Mouse (Mus musculus): ENCODE measurements around the gene Grid1. TPM values are rescaled to one million over a fixed set of nuclear protein-coding genes. Genes with fewer than 3 reads are reported as not detected.

Gene Grid1
- polyA plus RNA-seq, 1 experiment from 2014 or later, result 2.4 TPM

DNA sequence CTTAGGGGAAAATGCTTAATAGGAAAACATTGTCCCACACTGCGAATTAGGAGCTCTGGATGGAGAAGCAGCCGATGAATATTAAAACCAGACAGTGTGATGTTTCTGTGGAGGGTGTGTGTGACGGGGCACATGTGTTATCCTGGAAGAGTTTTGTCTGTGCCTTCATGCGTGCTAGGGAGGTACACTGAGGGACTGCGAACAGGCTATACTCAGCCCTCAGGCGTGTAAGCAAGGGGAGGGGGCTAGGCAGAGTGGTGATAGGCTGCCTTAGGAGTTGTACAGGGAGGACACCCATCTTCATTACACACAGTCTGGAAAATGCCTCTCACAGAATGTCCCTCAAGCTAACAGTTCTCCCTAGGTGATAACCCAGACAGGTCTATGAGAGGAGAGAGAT is 379.0 kb downstream of the Grid1 start:
- no peaks in the 10 kb centered on the region for H3K9me3 ChIP-seq
- H3K27ac ChIP-seq, result no peak overlapping the region
- H3K4me1 ChIP-seq, result no peaks in the 10 kb centered on the region
- H3K4me2 ChIP-seq (replicated peaks), result no peak overlapping the region
- H3K4me3 ChIP-seq, result no peak overlapping the region
- H3K9ac ChIP-seq, result no peak overlapping the region
- 81% methylated on average over 6 of the region's 6 CpGs for WGBS
- no peaks in the 10 kb centered on the region for H3K36me3 ChIP-seq
- no peaks in the 10 kb centered on the region for H3K27me3 ChIP-seq (replicated peaks)
- peak; percentile 74; the same call in 1 of the 2 replicates for ATAC-seq (ENCODE audit: low FRiP score, low read depth)

DNA sequence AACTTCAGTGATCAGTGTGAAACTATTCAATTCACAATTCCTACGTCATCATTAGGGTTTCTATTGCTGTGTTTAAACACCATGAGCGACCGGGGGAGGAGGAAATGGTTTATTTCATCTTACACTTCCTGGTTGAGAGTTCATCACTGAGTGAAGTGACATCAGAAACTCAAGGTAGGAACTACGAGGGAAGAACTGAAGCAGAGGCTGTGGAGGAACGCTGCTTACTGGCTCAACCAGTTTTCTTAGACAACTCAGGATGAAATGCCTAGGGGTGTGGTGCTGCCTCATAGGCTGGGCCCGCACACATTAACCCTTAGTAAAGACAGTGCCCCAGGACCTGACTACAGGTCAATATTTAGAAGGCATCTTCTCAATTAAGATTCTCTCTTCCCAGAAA is 389.5 kb downstream of the Grid1 start:
- Histone ChIP-seq H3K9me3 (no peaks in the 10 kb centered on the region), H3K27me3 (replicated peaks) (no peaks in the 10 kb centered on the region), H3K4me1 (no peaks in the 10 kb centered on the region), H3K9ac (no peak overlapping the region), H3K27ac (no peak overlapping the region), H3K4me2 (replicated peaks) (no peak overlapping the region), H3K36me3 (no peaks in the 10 kb centered on the region), H3K4me3 (no peak overlapping the region)
- 78% methylated on average over 6 of the region's 6 CpGs for WGBS
- no peak for ATAC-seq (ENCODE audit: low FRiP score, low read depth)

DNA sequence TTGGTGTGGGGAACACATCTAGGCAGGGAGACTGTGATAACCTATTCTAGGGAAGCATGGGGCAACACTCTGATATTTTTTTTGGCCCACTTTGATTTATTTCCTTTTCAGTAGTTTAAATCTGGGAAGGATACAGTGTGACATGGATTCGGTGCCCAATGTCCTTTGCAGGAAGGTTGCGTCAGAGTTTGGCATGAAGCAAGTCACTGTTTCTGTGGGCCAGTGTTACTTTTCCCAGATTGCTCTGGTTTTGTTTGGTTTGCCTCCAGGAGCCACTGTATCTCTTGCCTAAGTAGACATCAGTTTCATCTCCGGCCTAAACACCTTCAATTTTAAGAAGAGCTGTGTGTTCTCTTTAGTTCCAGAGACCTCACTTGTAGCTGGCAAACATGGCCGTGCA is 399.1 kb downstream of the Grid1 start:
- Histone ChIP-seq H3K4me2 (replicated peaks) (no peak overlapping the region), H3K36me3 (no peaks in the 10 kb centered on the region), H3K27me3 (replicated peaks) (no peaks in the 10 kb centered on the region), H3K4me1 (no peaks in the 10 kb centered on the region), H3K9ac (no peak overlapping the region), H3K27ac (no peak overlapping the region), H3K9me3 (no peaks in the 10 kb centered on the region), H3K4me3 (no peak overlapping the region)
- no peak for ATAC-seq (ENCODE audit: low FRiP score, low read depth)
- WGBS, result 92% methylated on average over 4 of the region's 4 CpGs

DNA sequence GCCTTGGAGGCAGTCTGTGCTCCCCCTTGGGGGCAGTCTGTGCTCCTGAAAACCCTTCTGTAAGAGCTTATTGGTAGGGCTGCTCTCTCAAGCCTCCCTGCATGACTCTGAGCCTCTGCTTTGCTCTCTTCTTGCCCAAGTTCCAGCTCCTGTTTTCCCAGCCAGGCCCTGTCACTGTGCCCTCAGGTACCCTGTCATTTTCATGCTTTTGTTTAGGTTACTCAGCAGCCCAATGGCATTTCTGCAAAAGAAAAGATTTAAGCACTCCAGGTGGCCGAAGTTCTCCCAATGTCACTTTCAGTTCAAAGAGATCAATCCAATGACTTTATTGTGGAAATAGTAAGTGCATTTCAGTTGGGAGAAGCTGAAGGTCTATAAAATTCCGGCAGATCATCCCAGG is 402.3 kb downstream of the Grid1 start:
- no peaks in the 10 kb centered on the region for H3K27me3 ChIP-seq (replicated peaks)
- no peak overlapping the region for H3K9ac ChIP-seq
- no peak for ATAC-seq (ENCODE audit: low FRiP score, low read depth)
- no peaks in the 10 kb centered on the region for H3K36me3 ChIP-seq
- WGBS, result 62% methylated on average over 2 of the region's 2 CpGs
- H3K4me3 ChIP-seq, result no peak overlapping the region
- no peaks in the 10 kb centered on the region for H3K4me1 ChIP-seq
- no peak overlapping the region for H3K4me2 ChIP-seq (replicated peaks)
- H3K27ac ChIP-seq, result no peak overlapping the region
- H3K9me3 ChIP-seq, result no peaks in the 10 kb centered on the region

DNA sequence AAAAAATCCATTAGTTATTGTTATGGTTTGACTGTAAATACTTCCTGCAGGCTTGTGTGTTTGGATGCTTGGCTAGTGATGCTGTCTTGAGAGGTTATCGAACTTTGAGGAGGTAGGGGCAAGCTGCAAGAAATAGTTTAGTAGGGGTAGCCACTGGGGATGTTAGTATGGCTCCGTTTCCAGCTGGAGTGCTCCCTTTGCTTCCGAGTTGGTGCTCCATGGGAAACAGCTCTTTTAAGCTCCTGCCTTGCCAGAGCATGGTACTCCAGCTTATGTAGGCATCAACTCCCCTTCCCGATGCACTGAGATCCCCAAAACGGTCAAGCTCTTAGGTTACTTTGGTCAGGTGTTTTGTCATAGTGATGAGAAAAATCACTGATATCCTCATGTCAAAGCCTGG is 407.7 kb downstream of the Grid1 start:
- H3K36me3 ChIP-seq, result no peaks in the 10 kb centered on the region
- H3K9me3 ChIP-seq, result no peaks in the 10 kb centered on the region
- WGBS, result 88% methylated on average over 5 of the region's 5 CpGs
- no peaks in the 10 kb centered on the region for H3K27me3 ChIP-seq (replicated peaks)
- no peak for ATAC-seq (ENCODE audit: low FRiP score, low read depth)
- H3K4me3 ChIP-seq, result no peak overlapping the region
- no peaks in the 10 kb centered on the region for H3K4me1 ChIP-seq
- H3K27ac ChIP-seq, result no peak overlapping the region
- H3K4me2 ChIP-seq (replicated peaks), result no peak overlapping the region
- no peak overlapping the region for H3K9ac ChIP-seq

DNA sequence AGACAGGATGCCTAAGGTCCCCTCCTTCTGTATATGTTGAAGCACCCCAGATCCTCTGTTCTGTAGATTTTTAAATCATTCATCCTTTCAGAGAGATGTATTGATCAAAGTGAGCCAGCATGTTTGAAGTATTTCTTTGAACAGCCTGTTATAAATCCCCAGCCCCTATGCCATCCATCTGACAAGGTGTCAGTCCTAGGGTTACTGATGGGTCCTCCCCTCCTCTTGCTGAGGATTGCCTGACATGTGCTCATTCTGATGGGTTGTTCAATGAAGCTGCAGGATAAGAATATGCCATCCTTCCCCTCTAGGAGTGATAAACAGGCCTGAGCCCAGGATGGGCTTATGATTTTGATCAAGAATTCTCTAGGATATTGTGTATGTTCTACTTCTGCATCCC is 411.5 kb downstream of the Grid1 start:
- Histone ChIP-seq H3K27ac (no peak overlapping the region), H3K4me1 (no peaks in the 10 kb centered on the region), H3K9me3 (no peaks in the 10 kb centered on the region), H3K4me3 (no peak overlapping the region), H3K27me3 (replicated peaks) (no peaks in the 10 kb centered on the region), H3K4me2 (replicated peaks) (no peak overlapping the region), H3K9ac (no peak overlapping the region), H3K36me3 (no peaks in the 10 kb centered on the region)
- ATAC-seq (ENCODE audit: low FRiP score, low read depth), result no peak

DNA sequence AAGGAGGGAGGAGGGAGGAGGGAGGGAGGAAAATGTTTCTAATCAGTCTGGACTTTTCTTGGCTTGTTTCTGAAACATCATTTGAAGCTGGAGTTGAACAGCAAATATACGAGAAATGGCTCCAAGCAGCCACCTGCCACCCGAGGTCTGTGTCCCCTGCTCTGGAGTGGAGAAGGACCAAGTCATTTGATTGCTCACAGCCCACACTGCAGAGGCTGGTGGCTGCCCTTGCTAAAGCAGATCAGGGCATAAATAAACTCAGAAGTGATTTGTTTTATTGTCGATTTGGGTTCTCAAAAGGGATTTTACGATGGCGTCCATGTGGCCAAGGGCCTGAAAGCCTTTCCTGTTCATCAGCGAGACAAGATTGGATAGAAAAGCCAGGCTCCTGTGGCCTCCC is 423.0 kb downstream of the Grid1 start:
- Histone ChIP-seq H3K36me3 (no peaks in the 10 kb centered on the region), H3K27ac (no peak overlapping the region), H3K4me2 (replicated peaks) (no peak overlapping the region), H3K9me3 (no peaks in the 10 kb centered on the region), H3K9ac (no peak overlapping the region), H3K4me1 (no peaks in the 10 kb centered on the region), H3K27me3 (replicated peaks) (no peaks in the 10 kb centered on the region), H3K4me3 (no peak overlapping the region)
- no peak for ATAC-seq (ENCODE audit: low FRiP score, low read depth)
- 49% methylated on average over 6 of the region's 6 CpGs for WGBS

DNA sequence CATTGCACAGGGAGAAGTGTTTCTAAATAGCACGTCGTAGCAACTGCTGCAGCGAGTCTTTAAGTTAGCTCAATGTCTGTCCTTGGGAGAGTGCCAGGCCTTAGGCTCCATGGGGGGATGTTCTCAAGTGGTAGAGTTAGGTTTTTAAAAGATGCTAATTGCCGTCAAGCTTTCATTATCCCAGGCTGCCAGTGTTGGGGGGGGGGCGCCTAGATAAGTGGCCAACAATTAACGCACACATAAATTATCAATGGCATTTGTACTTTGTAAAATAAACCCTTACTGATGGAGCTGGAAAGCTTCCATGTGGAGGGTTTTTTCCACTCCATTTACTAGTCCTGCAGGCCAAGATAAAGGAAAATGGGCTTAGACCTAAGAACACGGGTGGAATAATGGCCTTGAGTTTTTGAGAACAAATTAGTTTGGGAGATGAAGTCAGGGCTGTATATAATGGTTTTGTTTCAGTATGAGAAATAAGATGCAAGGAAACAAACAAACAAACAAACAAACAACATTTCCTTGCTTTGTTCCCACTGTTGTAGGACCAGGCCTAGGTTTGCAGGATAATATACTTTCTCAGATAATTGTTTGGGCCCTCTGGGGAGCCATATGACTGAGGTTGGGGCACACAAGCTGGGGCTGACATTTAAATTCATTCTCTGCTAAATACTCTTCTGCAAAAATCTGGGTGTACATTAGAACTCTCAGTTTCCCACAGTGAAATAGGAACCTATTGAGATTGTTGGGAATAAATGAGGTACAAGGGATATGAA is 425.1 kb downstream of the Grid1 start:
- no peaks in the 10 kb centered on the region for H3K27me3 ChIP-seq (replicated peaks)
- no peak overlapping the region for H3K9ac ChIP-seq
- no peaks in the 10 kb centered on the region for H3K36me3 ChIP-seq
- H3K9me3 ChIP-seq, result no peaks in the 10 kb centered on the region
- 49% methylated on average over 7 of the region's 7 CpGs for WGBS
- H3K4me3 ChIP-seq, result no peak overlapping the region
- ATAC-seq (ENCODE audit: low FRiP score, low read depth), result peak; percentile 72
- H3K4me1 ChIP-seq, result no peaks in the 10 kb centered on the region
- H3K4me2 ChIP-seq (replicated peaks), result no peak overlapping the region
- H3K27ac ChIP-seq, result no peak overlapping the region

DNA sequence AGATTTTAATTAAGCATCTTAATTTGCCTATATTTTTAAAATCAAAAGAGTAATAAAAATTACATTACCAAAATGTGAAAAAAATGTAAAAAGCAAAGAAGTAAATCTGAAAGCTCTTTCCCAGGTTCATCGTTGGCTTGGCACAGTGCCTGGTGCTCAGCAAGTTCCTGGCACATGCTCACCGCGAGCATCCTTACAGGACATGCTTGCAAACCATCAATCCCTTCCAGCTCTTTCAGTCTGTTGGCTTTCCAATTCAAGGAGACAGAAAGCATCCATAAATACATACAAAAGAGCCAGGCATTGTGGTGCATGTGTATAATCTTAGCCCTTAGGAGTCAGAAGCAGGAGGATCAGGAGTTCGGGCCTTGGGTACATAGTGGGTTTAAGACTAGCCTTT is 430.5 kb downstream of the Grid1 start:
- Histone ChIP-seq H3K36me3 (no peaks in the 10 kb centered on the region), H3K4me1 (no peaks in the 10 kb centered on the region), H3K4me2 (replicated peaks) (no peak overlapping the region), H3K27ac (no peak overlapping the region), H3K4me3 (no peak overlapping the region), H3K27me3 (replicated peaks) (no peaks in the 10 kb centered on the region), H3K9me3 (no peaks in the 10 kb centered on the region), H3K9ac (no peak overlapping the region)
- ATAC-seq (ENCODE audit: low FRiP score, low read depth), result no peak
- 59% methylated on average over 4 of the region's 4 CpGs for WGBS

DNA sequence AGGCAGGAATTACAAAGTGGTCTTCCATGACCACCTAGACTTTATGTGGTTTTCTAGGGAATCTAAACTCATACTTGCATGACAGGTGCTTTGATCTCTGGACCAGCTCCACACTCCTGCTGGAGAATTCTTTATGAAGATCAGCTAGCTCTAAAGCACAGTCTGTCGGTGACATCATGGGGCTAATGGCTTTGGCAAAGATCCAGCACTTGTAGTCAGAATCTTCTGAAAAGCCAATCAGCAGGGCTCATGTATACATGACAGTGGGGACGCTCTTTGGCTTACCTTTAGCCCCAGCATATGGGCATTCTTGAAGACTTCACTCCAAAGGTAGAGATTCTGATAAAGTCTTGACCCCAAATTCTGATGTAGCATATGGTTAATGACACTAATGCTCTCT is 434.6 kb downstream of the Grid1 start:
- 59% methylated on average over 2 of the region's 2 CpGs for WGBS

DNA sequence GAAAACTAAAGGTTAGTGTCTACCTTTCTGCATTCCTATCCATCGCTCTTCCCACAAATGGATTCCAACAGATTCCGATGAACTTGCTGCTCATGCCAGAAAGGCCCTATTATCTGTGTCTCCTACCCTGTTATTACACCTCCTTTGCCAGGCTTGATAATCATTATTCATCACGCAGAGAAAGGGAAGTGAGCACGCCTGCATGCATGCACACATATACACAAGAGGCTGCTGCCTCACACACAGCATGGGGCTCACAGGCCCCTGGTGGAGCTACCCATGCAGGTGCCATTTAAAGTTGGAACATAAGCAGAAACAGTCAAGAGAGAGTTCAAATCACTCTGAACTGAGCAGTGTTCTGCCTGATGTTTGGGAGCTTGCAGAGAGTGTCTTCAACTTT is 450.4 kb downstream of the Grid1 start:
- Histone ChIP-seq H3K4me3 (no peak overlapping the region), H3K27me3 (replicated peaks) (no peaks in the 10 kb centered on the region), H3K27ac (no peak overlapping the region), H3K36me3 (no peaks in the 10 kb centered on the region), H3K9ac (no peak overlapping the region), H3K9me3 (no peaks in the 10 kb centered on the region), H3K4me1 (no peaks in the 10 kb centered on the region), H3K4me2 (replicated peaks) (no peak overlapping the region)
- ATAC-seq (ENCODE audit: low FRiP score, low read depth), result no peak
- 94% methylated on average over 4 of the region's 4 CpGs for WGBS

More for the DNA sequence above, 434.6 kb downstream of the Grid1 start:
- ATAC-seq (ENCODE audit: low FRiP score, low read depth), result no peak
- Histone ChIP-seq H3K27ac (no peak overlapping the region), H3K4me3 (no peak overlapping the region), H3K36me3 (no peaks in the 10 kb centered on the region), H3K9ac (no peak overlapping the region), H3K4me2 (replicated peaks) (no peak overlapping the region), H3K9me3 (no peaks in the 10 kb centered on the region), H3K27me3 (replicated peaks) (no peaks in the 10 kb centered on the region), H3K4me1 (no peaks in the 10 kb centered on the region)

DNA sequence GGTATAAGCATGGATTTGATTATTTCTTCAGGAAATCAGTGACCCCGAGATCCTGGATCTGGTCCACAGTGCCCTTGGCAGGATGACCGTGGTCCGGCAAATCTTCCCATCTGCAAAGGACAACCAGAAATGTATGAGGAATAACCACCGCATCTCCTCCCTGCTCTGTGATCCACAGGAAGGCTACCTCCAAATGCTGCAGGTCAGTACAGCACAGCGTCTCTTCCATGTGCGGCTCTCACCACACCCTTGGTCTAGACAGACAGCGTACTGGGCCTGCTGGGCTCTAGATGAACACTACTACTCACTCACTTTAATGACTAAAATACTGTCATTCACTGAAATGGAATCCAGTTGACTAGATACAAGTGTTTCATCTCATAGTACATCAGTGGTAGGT is 489.3 kb downstream of the Grid1 start:
- no peak overlapping the region for H3K9ac ChIP-seq
- no peak for ATAC-seq (ENCODE audit: low FRiP score, low read depth)
- no peaks in the 10 kb centered on the region for H3K27me3 ChIP-seq (replicated peaks)
- H3K36me3 ChIP-seq, result no peaks in the 10 kb centered on the region
- no peak overlapping the region for H3K27ac ChIP-seq
- no peak overlapping the region for H3K4me3 ChIP-seq
- H3K4me2 ChIP-seq (replicated peaks), result no peak overlapping the region
- no peaks in the 10 kb centered on the region for H3K4me1 ChIP-seq
- 90% methylated on average over 7 of the region's 7 CpGs for WGBS
- H3K9me3 ChIP-seq, result no peaks in the 10 kb centered on the region

Measured in neural tube, embryonic 12.5 days (tissue).